In the genomic region with DNA sequence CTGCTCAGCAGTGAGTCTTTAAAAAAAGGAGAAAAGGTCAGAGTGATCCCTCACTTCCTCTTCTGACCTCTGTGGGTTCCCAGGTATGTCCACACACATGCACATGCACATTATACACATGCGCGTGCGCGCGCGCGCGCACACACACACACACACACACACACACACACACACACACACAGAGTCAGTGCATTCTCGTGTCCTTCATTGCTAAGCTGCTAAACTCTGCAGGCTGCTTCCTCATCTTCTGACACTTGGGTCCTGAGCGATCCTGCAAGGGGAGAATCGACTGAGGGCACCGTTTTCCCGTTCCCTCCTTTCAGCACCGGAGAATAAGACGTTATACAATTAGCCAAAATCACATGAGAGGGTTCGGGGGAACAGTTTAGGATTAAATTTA, we compare ENCODE assay signal across 8 mouse cellular contexts. TPM values are rescaled to one million over a fixed set of nuclear protein-coding genes. Genes with fewer than 3 reads are reported as not detected.
DNase-seq lines count a peak whose midpoint lies in the region; ATAC-seq and TF ChIP-seq lines count a peak whose summit lies in the region.

No protein-coding gene starts in this region.

- H3K4me2 ChIP-seq in hindbrain, embryonic 12.5 days (replicated peaks) = peak overlapping the region; percentile 77

- H3K9me3 ChIP-seq in hindbrain, embryonic 12.5 days (replicated peaks) = no peaks in the 10 kb centered on the region

- H3K9ac ChIP-seq in hindbrain, embryonic 12.5 days = 0 out of 2 replicates have a peak overlapping the region, but pooled peaks have one; percentile 54

- no peak for TF ChIP-seq CTCF in lung, adult 2 months (IDR thresholded peaks at IDR 0.05; ENCODE audit: insufficient read depth, low read length)
- TF ChIP-seq CTCF in cortical plate, adult 2 months (IDR thresholded peaks at IDR 0.05; ENCODE audit: extremely low read depth, insufficient read depth, low read length) = no peak
- no peak for TF ChIP-seq CTCF in small intestine, adult 2 months (IDR thresholded peaks at IDR 0.05; ENCODE audit: extremely low read depth, insufficient read length, insufficient replicate concordance, low read depth, low read length)

- TF ChIP-seq POLR2A in lung, adult 2 months (IDR thresholded peaks at IDR 0.05; ENCODE audit: borderline replicate concordance, extremely low read depth, low read depth, low read length) = no peak
- TF ChIP-seq POLR2A in cortical plate, adult 2 months (IDR thresholded peaks at IDR 0.05; ENCODE audit: extremely low read depth, insufficient read depth, low read length) = no peak
- TF ChIP-seq POLR2A in small intestine, adult 2 months (IDR thresholded peaks at IDR 0.05; ENCODE audit: low read depth, low read length) = no peak

- peak overlapping the region; percentile 35 for H3K4me3 ChIP-seq in lung, adult 2 months (replicated peaks; ENCODE audit: extremely low read depth, low read depth, low read length)
- H3K4me3 ChIP-seq in cortical plate, adult 2 months (ENCODE audit: insufficient read depth, low read length) = peak overlapping the region; percentile 25; the same call in 1 of the 2 replicates
- H3K4me3 ChIP-seq in hindbrain, embryonic 12.5 days = peak overlapping the region; percentile 33
- peak overlapping the region; percentile 52 for H3K4me3 ChIP-seq in small intestine, adult 2 months (ENCODE audit: low read depth, low read length)

- no peaks in the 10 kb centered on the region for H3K36me3 ChIP-seq in hindbrain, embryonic 12.5 days
- H3K36me3 ChIP-seq in small intestine, adult 2 months (ENCODE audit: control insufficient read depth, insufficient read depth, low read length) = no peaks in the 10 kb centered on the region

- peaks cover 2% of the 10 kb centered on the region; the same call in 1 of the 2 replicates for H3K4me1 ChIP-seq in lung, adult 2 months (ENCODE audit: control insufficient read depth, insufficient read depth, low read length)
- H3K4me1 ChIP-seq in cortical plate, adult 2 months (ENCODE audit: control insufficient read depth, insufficient read depth, low read length) = no peaks in the 10 kb centered on the region
- H3K4me1 ChIP-seq in hindbrain, embryonic 12.5 days = peaks cover 19% of the 10 kb centered on the region
- H3K4me1 ChIP-seq in small intestine, adult 2 months (ENCODE audit: control insufficient read depth, insufficient read depth, insufficient read length, low read length) = peaks cover 11% of the 10 kb centered on the region

- ATAC-seq in hindbrain, embryonic 12.5 days (ENCODE audit: low FRiP score) = no peak; the same call in 1 of the 2 replicates

- no peaks in the 10 kb centered on the region for H3K27me3 ChIP-seq in hindbrain, embryonic 12.5 days
- H3K27me3 ChIP-seq in small intestine, adult 2 months (ENCODE audit: control insufficient read depth, insufficient read depth, low read length) = no peaks in the 10 kb centered on the region

- WGBS in lung, adult 2 months = 24% methylated on average over 16 of the region's 16 CpGs
- WGBS in hindbrain, embryonic 12.5 days = 11% methylated on average over 16 of the region's 16 CpGs
- 11% methylated on average over 16 of the region's 16 CpGs for WGBS in small intestine, adult 2 months

- DNase-seq in lung, adult 2 months = no peak
- DNase-seq in lung, postnatal 14 days = no peak
- peak; percentile 57 for DNase-seq in lung, postnatal 36 days
- no peak for DNase-seq in adrenal gland, postnatal 4 days (ENCODE audit: low spot score in 2 of 2)
- DNase-seq in kidney, postnatal 36 days = no peak

- H3K27ac ChIP-seq in cortical plate, adult 2 months (ENCODE audit: insufficient read depth, low read length) = peak overlapping the region; percentile 86
- peak overlapping the region; percentile 83 for H3K27ac ChIP-seq in hindbrain, embryonic 12.5 days
- peak overlapping the region; percentile 86 for H3K27ac ChIP-seq in small intestine, adult 2 months (ENCODE audit: insufficient read depth, low read depth, low read length)

RNA-seq across cellular contexts. Expression of a gene that starts 20.3 kb away (rescaled TPM):
- 27.1 and 30.4 TPM in 2 replicates for polyA plus RNA-seq in lung, adult 2 months (2012; rRNA removed)
- 12.4 and 13.0 TPM in 2 replicates for polyA plus RNA-seq in cortical plate, adult 2 months (2012; rRNA removed)
- 21.7 and 23.7 TPM in 2 replicates for polyA plus RNA-seq in hindbrain, embryonic 12.5 days (2016; fragmentation: Nextera tagmentation; extraction: Ambion mirVana)
- 30.8 and 56.0 TPM in 2 replicates for polyA plus RNA-seq in small intestine, adult 2 months (2012; rRNA removed)
- 10 to 100 TPM; 57.4 to 67.8 TPM for total RNA-seq in adrenal gland, postnatal 4 days (2021)

RNA-seq across cellular contexts. Expression of a gene that starts 47.2 kb away (rescaled TPM):
- polyA plus RNA-seq in lung, adult 2 months (2012; rRNA removed) = 36.2 and 45.7 TPM in 2 replicates
- polyA plus RNA-seq in cortical plate, adult 2 months (2012; rRNA removed) = 1.0 and 1.3 TPM in 2 replicates
- 49.1 and 57.9 TPM in 2 replicates for polyA plus RNA-seq in hindbrain, embryonic 12.5 days (2016; fragmentation: Nextera tagmentation; extraction: Ambion mirVana)
- polyA plus RNA-seq in small intestine, adult 2 months (2012; rRNA removed) = 55.3 and 108 TPM in 2 replicates
- 10 to 100 TPM; 24.9 to 32.1 TPM for total RNA-seq in adrenal gland, postnatal 4 days (2021)

RNA-seq across cellular contexts. Expression of a gene that starts 59.8 kb away (rescaled TPM):
- polyA plus RNA-seq in lung, adult 2 months (2012; rRNA removed) = 5.1 and 5.3 TPM in 2 replicates
- 0.40 and 0.68 TPM in 2 replicates for polyA plus RNA-seq in cortical plate, adult 2 months (2012; rRNA removed)
- polyA plus RNA-seq in hindbrain, embryonic 12.5 days (2016; fragmentation: Nextera tagmentation; extraction: Ambion mirVana) = 0.29 and 0.50 TPM in 2 replicates
- polyA plus RNA-seq in small intestine, adult 2 months (2012; rRNA removed) = 46.5 and 61.9 TPM in 2 replicates
- 1 to 10 TPM; 3.7 to 3.8 TPM for total RNA-seq in adrenal gland, postnatal 4 days (2021)

Comparison
In these comparisons a context has a peak if more than half of its experiments do, and no peak if none do; other contexts are left out.
1. RNA of a gene that starts 47.2 kb away (polyA plus RNA-seq): 55.3 to 108 TPM in small intestine, adult 2 months, 49.1 to 57.9 TPM in hindbrain, embryonic 12.5 days and 36.2 to 45.7 TPM in lung, adult 2 months; 1.0 to 1.3 TPM in cortical plate, adult 2 months; every median in the first group is over 10 times any median in the second.
2. Peak in every context shown above with its lines, with median percentiles within 50 percentile points of each other: H3K4me3 ChIP-seq and H3K27ac ChIP-seq.